Mouse (Mus musculus): ENCODE results near the gene Large1.

Gene Large1

GRCm38 (mm10) chr8:72801583-72801982 is 551.8 kb downstream of the Large1 start:
- no peak for DNase-seq (ENCODE audit: low read depth, low spot score)

GRCm38 (mm10) chr8:72780644-72781043 is 572.7 kb downstream of the Large1 start:
- DNase-seq (ENCODE audit: low read depth, low spot score), result no peak

- DNase-seq (ENCODE audit: low read depth, low spot score), result no peak
Observed at GRCm38 (mm10) chr8:72777797-72778196, 575.5 kb downstream of the Large1 start.

GRCm38 (mm10) chr8:72766777-72767176 is 586.6 kb downstream of the Large1 start:
- DNase-seq (ENCODE audit: low read depth, low spot score), result no peak

GRCm38 (mm10) chr8:72765696-72766095 is 587.6 kb downstream of the Large1 start:
- DNase-seq (ENCODE audit: low read depth, low spot score), result peak; percentile 74
